Comparison of ENCODE assay signal across 8 mouse cellular contexts in the genomic region with DNA sequence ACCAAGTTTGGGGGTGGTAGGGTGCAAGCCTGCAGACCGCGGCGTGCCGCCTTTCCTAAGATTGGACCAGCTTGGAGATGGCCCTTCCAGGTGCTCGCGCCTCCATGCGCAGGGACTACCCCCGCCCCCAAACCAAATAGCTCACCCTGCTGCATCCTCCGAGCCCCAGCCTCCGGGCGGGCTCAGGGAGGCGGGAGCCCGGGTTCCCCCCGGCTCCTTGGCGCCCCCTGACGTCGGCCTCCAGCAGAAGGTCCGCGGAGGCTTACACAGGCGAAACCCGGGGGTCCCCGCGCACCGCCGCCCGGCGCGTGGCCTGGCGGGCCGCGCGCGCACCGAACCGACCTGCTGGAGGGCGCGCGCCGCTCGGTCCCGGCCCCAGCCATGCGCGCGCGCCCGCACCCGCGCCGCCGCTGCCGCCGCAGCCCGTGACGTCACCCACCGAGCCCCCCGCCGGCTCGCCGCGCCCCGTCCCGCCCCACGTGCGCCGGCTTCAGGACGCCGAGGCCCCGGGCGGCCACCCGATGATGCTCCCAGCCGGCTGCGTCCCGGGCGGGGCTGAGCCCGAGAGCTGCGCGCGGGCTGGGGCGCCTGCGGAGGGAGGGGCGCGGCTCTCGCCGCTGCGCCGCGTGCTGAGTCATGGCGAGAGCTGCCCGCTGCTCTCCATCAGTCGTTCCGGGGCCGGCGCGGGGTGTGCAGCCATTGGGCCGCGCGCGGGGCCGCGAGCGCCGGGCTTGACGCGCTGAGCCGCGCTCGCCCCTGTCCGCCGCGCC. TPM values are rescaled to one million over a fixed set of nuclear protein-coding genes. Genes with fewer than 3 reads are reported as not detected.
DNase-seq lines count a peak whose midpoint lies in the region; ATAC-seq lines count a peak whose summit lies in the region.

A gene (minus strand): TSS at position 396 of the 770 bp plus-strand sequence.

- peak; percentile 75 to 84 for DNase-seq in adrenal gland, adult (ENCODE audit: inconsistent age in 2 of 2, low spot score in 1 of 2)
- DNase-seq in cerebellum, postnatal 10 days = peak; percentile 90 to 91
- DNase-seq in frontal cortex, adult 2 months (ENCODE audit: extremely low spot score in 1 of 2, low spot score in 1 of 2) = peak; percentile 27 to 70
- peak; percentile 63 for DNase-seq in left cerebral cortex, adult 11 months (ENCODE audit: low spot score)
- DNase-seq in lung, postnatal 14 days = peak; percentile 44
- peak; percentile 84 for DNase-seq in right cerebral cortex, adult 18-20 months
- no peak for DNase-seq in adipocyte (ENCODE audit: low spot score)

- peak; percentile 10 to 37; a peak in 1 of 4 replicates for ATAC-seq in hematopoietic stem cell, adult 5-6 weeks (replicated peaks in 1 of 2; ENCODE audit: insufficient read depth in 1 of 2, low FRiP score in 2 of 2, low TSS enrichment in 1 of 2, low read depth in 1 of 2, poor library complexity in 2 of 2, severe bottlenecking in 2 of 2)

RNA-seq across cellular contexts. Expression of the gene that starts here (rescaled TPM):
- 93.6 and 97.2 TPM in 2 replicates for polyA plus RNA-seq in frontal cortex, adult 2 months (2012; rRNA removed)
- total RNA-seq in hematopoietic stem cell, adult 5-6 weeks (2017) = 0.38 TPM in 1 of 2 replicates, not detected in the other

Comparison
In these comparisons a context has a peak if more than half of its experiments do, and no peak if none do; other contexts are left out.
1. Peak in ATAC-seq in hematopoietic stem cell, adult 5-6 weeks; RNA of the gene not detected or under 1 TPM.